Mouse (Mus musculus) brain, embryonic 14.5 days (tissue): Measurements from ENCODE around the gene Usp29. TPM values are rescaled to one million over a fixed set of nuclear protein-coding genes. Genes with fewer than 3 reads are reported as not detected.

Experiments used
- DNase-seq: peaks from one replicate; pipeline ENCODE4 v3.0.0-alpha.2; 2011; ENCODE audit warnings: low read depth
- CTCF ChIP-seq: fragments of 200-500 bp; IDR thresholded peaks from 2 replicates; pipeline ENCODE4 v1.5.1; 2012; ENCODE audit warnings: inconsistent platforms, mild to moderate bottlenecking, moderate library complexity, borderline replicate concordance; ENCODE audit not compliant: insufficient read depth, insufficient read length; ENCODE audit errors: extremely low read depth
- POLR2A ChIP-seq: fragments of 200-500 bp; IDR thresholded peaks from 2 replicates; pipeline ENCODE4 v1.6.1; 2012; ENCODE audit warnings: mild to moderate bottlenecking, inconsistent platforms, borderline replicate concordance; ENCODE audit not compliant: poor library complexity, insufficient read depth, insufficient read length, severe bottlenecking; ENCODE audit errors: extremely low read depth
- polyA plus RNA-seq: library from polyadenylated mRNA; depleted of rRNA; stranded (reverse); fragments of >200 nt; gene quantifications from 2 replicates; pipeline ENCODE4 v1.2.3, GENCODE M21; 2012

Usp29 gene
- polyA plus RNA-seq, 1 experiment, result 38.4 TPM

- DNase-seq, result no peak
- no peak for TF ChIP-seq CTCF
- TF ChIP-seq POLR2A, result no peak
These were observed 70.4 kb downstream of the Usp29 start for GRCm38 (mm10) chr7:6800586-6801441.

GRCm38 (mm10) chr7:6801642-6802041, 71.3 kb downstream of the Usp29 start:
- no peak for DNase-seq
- TF ChIP-seq CTCF (no peak), POLR2A (no peak)

DNA sequence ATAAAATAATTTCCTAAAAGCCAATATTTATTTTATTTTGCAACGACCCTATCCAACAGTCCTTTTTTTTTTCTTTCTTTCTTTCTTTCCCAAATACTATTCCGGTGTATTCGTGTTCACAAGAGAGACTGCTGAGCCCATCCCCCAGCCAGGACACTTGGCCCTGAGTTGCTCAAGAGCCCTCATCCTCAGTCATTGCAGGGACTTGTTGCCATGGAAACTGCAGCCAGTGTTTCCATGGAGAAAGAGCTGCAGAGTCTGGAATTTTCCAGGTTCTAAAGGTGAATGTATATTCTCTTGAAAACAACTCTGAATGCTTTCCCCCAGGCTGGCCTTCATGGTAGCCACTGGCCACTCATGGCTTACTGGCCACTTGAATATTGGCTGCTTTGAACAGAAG, 80.2 kb downstream of the Usp29 start:
- DNase-seq, result peak; percentile 94
- no peak for TF ChIP-seq POLR2A
- no peak for TF ChIP-seq CTCF

- peak; percentile 75 for DNase-seq
- TF ChIP-seq POLR2A (no peak), CTCF (no peak)
These were observed 84.6 kb downstream of the Usp29 start for GRCm38 (mm10) chr7:6814971-6815370.

GRCm38 (mm10) chr7:6816706-6817376, 86.5 kb downstream of the Usp29 start:
- peak; percentile 80 for DNase-seq
- TF ChIP-seq CTCF, result no peak
- TF ChIP-seq POLR2A, result no peak

GRCm38 (mm10) chr7:6820296-6820695, 89.9 kb downstream of the Usp29 start:
- no peak for DNase-seq
- TF ChIP-seq CTCF (no peak), POLR2A (no peak)

DNA sequence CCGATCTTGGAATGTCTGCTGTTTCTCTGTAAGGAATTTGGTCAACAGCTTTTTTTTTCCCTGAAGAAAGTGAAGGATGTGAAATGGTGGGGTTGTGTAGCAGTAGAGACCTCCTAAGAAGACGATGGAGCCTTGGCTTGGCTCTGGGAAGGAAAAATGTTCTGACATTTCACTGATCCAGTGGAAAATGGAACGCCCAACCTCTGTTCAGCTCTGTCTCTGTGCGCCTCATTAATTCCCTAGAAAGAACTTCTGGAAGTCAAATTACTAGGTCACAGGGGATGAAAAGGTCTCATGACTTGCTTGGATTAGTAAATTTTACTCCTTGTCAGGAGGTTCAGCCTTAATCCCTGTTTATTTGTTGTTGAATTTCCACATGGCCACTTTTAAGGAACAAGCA, 92.3 kb downstream of the Usp29 start:
- TF ChIP-seq POLR2A (no peak), CTCF (no peak)
- DNase-seq, result no peak

- DNase-seq, result no peak
- TF ChIP-seq POLR2A, result no peak
- no peak for TF ChIP-seq CTCF
These were observed 93.3 kb downstream of the Usp29 start for GRCm38 (mm10) chr7:6823673-6824072.

DNA sequence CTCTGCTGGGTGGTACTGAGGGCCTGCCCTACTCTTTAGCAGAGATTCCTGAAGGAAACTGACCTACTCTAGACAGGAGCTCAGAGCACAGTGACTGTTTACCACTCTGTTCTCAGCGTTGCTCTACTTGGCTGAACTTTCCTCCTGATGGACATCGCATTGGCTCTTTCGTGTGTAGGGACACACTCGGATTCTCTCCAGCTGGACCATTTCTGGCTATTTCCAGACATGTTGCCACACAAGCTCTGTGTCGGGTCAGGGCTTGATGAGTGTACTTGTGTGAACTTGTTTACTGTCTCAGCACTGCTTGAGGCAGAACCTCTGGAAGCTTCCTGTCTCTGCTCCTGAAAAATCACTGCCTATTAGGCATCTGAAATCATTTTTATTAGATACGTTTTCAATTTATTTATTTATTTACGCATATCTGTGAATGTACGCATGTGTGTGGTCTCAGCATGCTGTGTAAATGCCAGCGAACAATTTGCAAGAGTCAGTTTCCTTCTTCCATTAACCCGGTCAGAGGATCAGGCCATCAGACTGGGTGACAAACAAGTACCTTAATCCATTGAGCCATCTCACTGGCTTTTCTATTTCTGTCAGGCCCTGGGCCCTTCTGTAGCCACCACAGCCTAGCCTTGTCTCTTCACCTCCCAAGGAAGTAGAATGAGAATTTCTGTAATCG, 95.7 kb downstream of the Usp29 start:
- DNase-seq, result no peak

DNA sequence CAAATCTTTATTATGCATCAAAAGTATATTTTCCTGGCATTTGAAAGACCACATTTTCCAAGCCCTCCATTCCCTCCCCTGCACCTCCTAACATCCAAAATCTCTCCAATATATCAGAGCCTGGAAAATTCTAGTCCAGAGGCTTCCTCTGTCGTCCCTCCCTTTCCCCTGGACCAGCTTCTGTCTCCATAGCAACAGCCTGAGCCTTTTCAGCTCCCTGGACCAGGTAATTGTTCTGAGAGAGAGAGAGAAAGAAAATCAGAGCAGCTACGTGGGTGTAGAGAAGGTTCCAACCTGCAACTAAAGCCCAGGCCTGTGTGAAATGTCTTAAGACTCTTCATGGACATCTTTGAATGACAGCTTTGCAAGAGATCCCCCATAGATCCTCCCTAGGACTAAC, 98.8 kb downstream of the Usp29 start:
- peak; percentile 84 for DNase-seq
- TF ChIP-seq CTCF (no peak), POLR2A (no peak)

More for the DNA sequence above, 95.7 kb downstream of the Usp29 start:
- TF ChIP-seq POLR2A (no peak), CTCF (no peak)

DNA sequence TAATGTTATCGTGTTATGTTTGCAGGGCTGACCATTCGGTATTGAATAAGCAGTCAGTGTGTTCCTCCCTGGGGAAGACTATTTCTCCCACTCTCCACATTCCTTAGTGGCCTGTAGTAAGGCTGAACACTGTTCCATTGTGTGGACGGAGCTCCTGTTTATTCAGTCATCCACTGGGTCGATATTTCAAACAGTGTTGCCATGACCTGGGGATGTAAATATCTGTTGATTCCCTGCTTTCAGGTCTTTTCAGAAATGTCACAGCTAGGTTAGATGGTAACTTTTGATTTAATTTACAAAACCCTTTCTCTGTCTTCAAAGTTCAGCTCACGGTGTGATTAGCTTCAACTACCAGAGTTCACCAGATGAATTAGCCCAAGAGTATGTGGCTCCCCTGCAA, 104.6 kb downstream of the Usp29 start:
- DNase-seq, result peak; percentile 39
- TF ChIP-seq POLR2A (no peak), CTCF (no peak)
